Mouse (Mus musculus) hindbrain, embryonic 15.5 days (tissue): ENCODE measurements around the gene Farp1. TPM values are rescaled to one million over a fixed set of nuclear protein-coding genes. Genes with fewer than 3 reads are reported as not detected.
A peak's percentile ranks its signal among the peaks of the same experiment; 100 is the strongest.

ENCODE experiments used
- ATAC-seq: fragments of 200-750 bp; cut with Nextera tagmentation; 2 replicates; pipeline ENCODE4 v1.8.0; 2017; ENCODE audit warnings: low read depth, moderate number of reproducible peaks, moderate TSS enrichment; ENCODE audit not compliant: low FRiP score
- H3K27ac ChIP-seq: fragments of 300-500 bp; sonication (generic); replicated peaks from 2 replicates; pipeline ENCODE4 v1.5.1; 2015; ENCODE audit warnings: mild to moderate bottlenecking, inconsistent platforms
- H3K27me3 ChIP-seq: fragments of 300-500 bp; sonication (generic); 2 replicates; pipeline ENCODE4 v1.6.1; 2015; ENCODE audit warnings: control low read depth, inconsistent platforms
- H3K36me3 ChIP-seq: fragments of 300-500 bp; sonication (generic); 2 replicates; pipeline ENCODE4 v1.6.1; 2015; ENCODE audit warnings: control low read depth, inconsistent platforms
- H3K4me1 ChIP-seq: fragments of 300-500 bp; sonication (generic); replicated peaks from 2 replicates; pipeline ENCODE4 v1.6.1; 2015; ENCODE audit warnings: control low read depth, inconsistent platforms
- H3K4me2 ChIP-seq: fragments of 300-500 bp; sonication (generic); 2 replicates; pipeline ENCODE4 v1.6.1; 2015; ENCODE audit warnings: moderate library complexity, mild to moderate bottlenecking, inconsistent platforms
- H3K4me3 ChIP-seq: fragments of 300-500 bp; sonication (generic); 2 replicates; pipeline ENCODE4 v1.5.1; 2015; ENCODE audit warnings: mild to moderate bottlenecking, inconsistent platforms
- H3K9ac ChIP-seq: fragments of 300-500 bp; sonication (generic); 2 replicates; pipeline ENCODE4 v1.6.1; 2015; ENCODE audit warnings: inconsistent platforms
- H3K9me3 ChIP-seq: fragments of 300-500 bp; sonication (generic); 2 replicates; pipeline ENCODE4 v1.6.1; 2016; ENCODE audit warnings: control low read depth, inconsistent platforms
- WGBS: fragments of 180-500 bp; shearing (Covaris S2); methylation state at CpG from one replicate; pipeline ENCODE4 v1.1.7; 2015; 5-methylcytosine and 5-hydroxymethylcytosine counted together
- polyA plus RNA-seq: library from polyadenylated mRNA; unstranded; fragments of >200 nt; fragmentation: Nextera tagmentation; extraction: Ambion mirVana; gene quantifications from 2 replicates; pipeline ENCODE4 v1.2.1, GENCODE M21; 2015

Farp1 gene
- polyA plus RNA-seq, 1 experiment from 2014 or later = 38.1 TPM

- H3K27ac ChIP-seq = no peak overlapping the region
- WGBS = 50% methylated on average over 7 of the region's 7 CpGs
- H3K27me3 ChIP-seq = no peaks in the 10 kb centered on the region
- H3K4me2 ChIP-seq = no peak overlapping the region
- 0 out of 2 replicates have a peak, but pooled peaks cover 4% of the 10 kb centered on the region for H3K36me3 ChIP-seq
- no peaks in the 10 kb centered on the region for H3K4me1 ChIP-seq
- ATAC-seq = peak; percentile 63
- H3K9me3 ChIP-seq = no peaks in the 10 kb centered on the region
- H3K4me3 ChIP-seq = no peak overlapping the region
- no peak overlapping the region for H3K9ac ChIP-seq
Observed at GRCm38 (mm10) chr14:121259789-121260188, 224.8 kb downstream of the Farp1 start.

- H3K9ac ChIP-seq = no peak overlapping the region
- no peak for ATAC-seq
- WGBS = 74% methylated on average over 5 of the region's 5 CpGs
Observed at GRCm38 (mm10) chr14:121261229-121261879, 226.4 kb downstream of the Farp1 start.

GRCm38 (mm10) chr14:121262606-121263005, 227.6 kb downstream of the Farp1 start:
- 80% methylated on average over 4 of the region's 4 CpGs for WGBS
- Histone ChIP-seq H3K4me3 (no peak overlapping the region), H3K9ac (no peak overlapping the region), H3K4me1 (no peaks in the 10 kb centered on the region), H3K9me3 (no peaks in the 10 kb centered on the region), H3K36me3 (peaks cover 7% of the 10 kb centered on the region; the same call in 1 of the 2 replicates), H3K4me2 (no peak overlapping the region), H3K27me3 (no peaks in the 10 kb centered on the region), H3K27ac (no peak overlapping the region)
- no peak for ATAC-seq

More at GRCm38 (mm10) chr14:121261229-121261879, 226.4 kb downstream of the Farp1 start:
- H3K4me3 ChIP-seq = no peak overlapping the region
- no peaks in the 10 kb centered on the region for H3K4me1 ChIP-seq
- no peak overlapping the region for H3K4me2 ChIP-seq
- no peaks in the 10 kb centered on the region for H3K27me3 ChIP-seq
- H3K9me3 ChIP-seq = no peaks in the 10 kb centered on the region
- H3K27ac ChIP-seq = no peak overlapping the region
- 0 out of 2 replicates have a peak, but pooled peaks cover 4% of the 10 kb centered on the region for H3K36me3 ChIP-seq

GRCm38 (mm10) chr14:121263912-121264311, 228.9 kb downstream of the Farp1 start:
- Histone ChIP-seq H3K4me3 (no peak overlapping the region), H3K4me2 (no peak overlapping the region), H3K36me3 (peaks cover 10% of the 10 kb centered on the region), H3K4me1 (no peaks in the 10 kb centered on the region), H3K27ac (no peak overlapping the region), H3K27me3 (no peaks in the 10 kb centered on the region), H3K9me3 (no peaks in the 10 kb centered on the region), H3K9ac (no peak overlapping the region)
- 90% methylated on average over 2 of the region's 2 CpGs for WGBS
- ATAC-seq = no peak

- no peak for ATAC-seq
- Histone ChIP-seq H3K9ac (no peak overlapping the region), H3K9me3 (no peaks in the 10 kb centered on the region), H3K27ac (no peak overlapping the region), H3K27me3 (no peaks in the 10 kb centered on the region), H3K4me3 (no peak overlapping the region), H3K4me2 (no peak overlapping the region), H3K4me1 (no peaks in the 10 kb centered on the region), H3K36me3 (peaks cover 10% of the 10 kb centered on the region)
- 82% methylated on average over 6 of the region's 6 CpGs for WGBS
Observed at GRCm38 (mm10) chr14:121264453-121264852, 229.5 kb downstream of the Farp1 start.

GRCm38 (mm10) chr14:121267801-121268200, 232.8 kb downstream of the Farp1 start:
- H3K36me3 ChIP-seq = peaks cover 30% of the 10 kb centered on the region
- 88% methylated on average over 8 of the region's 8 CpGs for WGBS

GRCm38 (mm10) chr14:121270490-121270889, 235.5 kb downstream of the Farp1 start:
- H3K27me3 ChIP-seq = no peaks in the 10 kb centered on the region
- H3K27ac ChIP-seq = no peak overlapping the region
- H3K9me3 ChIP-seq = no peaks in the 10 kb centered on the region
- H3K4me2 ChIP-seq = no peak overlapping the region
- no peak overlapping the region for H3K9ac ChIP-seq
- no peak for ATAC-seq
- no peaks in the 10 kb centered on the region for H3K4me1 ChIP-seq
- 78% methylated on average over 6 of the region's 6 CpGs for WGBS
- H3K4me3 ChIP-seq = no peak overlapping the region
- H3K36me3 ChIP-seq = peaks cover 41% of the 10 kb centered on the region

More at GRCm38 (mm10) chr14:121267801-121268200, 232.8 kb downstream of the Farp1 start:
- Histone ChIP-seq H3K27me3 (no peaks in the 10 kb centered on the region), H3K4me2 (no peak overlapping the region), H3K9me3 (no peaks in the 10 kb centered on the region), H3K4me3 (no peak overlapping the region), H3K9ac (no peak overlapping the region), H3K27ac (no peak overlapping the region), H3K4me1 (no peaks in the 10 kb centered on the region)
- no peak for ATAC-seq

- H3K36me3 ChIP-seq = peaks cover 52% of the 10 kb centered on the region
- no peaks in the 10 kb centered on the region for H3K27me3 ChIP-seq
- 75% methylated on average over 12 of the region's 12 CpGs for WGBS
- no peaks in the 10 kb centered on the region for H3K4me1 ChIP-seq
- H3K4me3 ChIP-seq = no peak overlapping the region
- ATAC-seq = no peak
- no peaks in the 10 kb centered on the region for H3K9me3 ChIP-seq
- H3K9ac ChIP-seq = no peak overlapping the region
- no peak overlapping the region for H3K4me2 ChIP-seq
- no peak overlapping the region for H3K27ac ChIP-seq
Observed at GRCm38 (mm10) chr14:121274985-121275384, 240.0 kb downstream of the Farp1 start.

GRCm38 (mm10) chr14:121276016-121276415, 241.0 kb downstream of the Farp1 start:
- Histone ChIP-seq H3K9ac (no peak overlapping the region), H3K36me3 (peaks cover 57% of the 10 kb centered on the region), H3K27ac (no peak overlapping the region), H3K4me3 (no peak overlapping the region), H3K4me1 (no peaks in the 10 kb centered on the region), H3K4me2 (no peak overlapping the region), H3K27me3 (no peaks in the 10 kb centered on the region), H3K9me3 (no peaks in the 10 kb centered on the region)
- no peak for ATAC-seq
- 68% methylated on average over 10 of the region's 10 CpGs for WGBS

GRCm38 (mm10) chr14:121279106-121279505, 244.1 kb downstream of the Farp1 start:
- H3K4me2 ChIP-seq = no peak overlapping the region
- 31% methylated on average over 6 of the region's 6 CpGs for WGBS
- H3K4me3 ChIP-seq = no peak overlapping the region
- no peak overlapping the region for H3K9ac ChIP-seq
- no peaks in the 10 kb centered on the region for H3K4me1 ChIP-seq
- no peaks in the 10 kb centered on the region for H3K27me3 ChIP-seq
- ATAC-seq = peak; percentile 57
- peaks cover 67% of the 10 kb centered on the region for H3K36me3 ChIP-seq
- H3K9me3 ChIP-seq = no peaks in the 10 kb centered on the region
- H3K27ac ChIP-seq = no peak overlapping the region

- H3K27ac ChIP-seq = no peak overlapping the region
- no peaks in the 10 kb centered on the region for H3K27me3 ChIP-seq
- no peak overlapping the region for H3K4me3 ChIP-seq
- no peak for ATAC-seq
- H3K9me3 ChIP-seq = no peaks in the 10 kb centered on the region
- 76% methylated on average over 16 of the region's 16 CpGs for WGBS
- H3K4me2 ChIP-seq = no peak overlapping the region
- H3K36me3 ChIP-seq = peaks cover 70% of the 10 kb centered on the region
- no peak overlapping the region for H3K9ac ChIP-seq
- no peaks in the 10 kb centered on the region for H3K4me1 ChIP-seq
Observed at GRCm38 (mm10) chr14:121280601-121281335, 245.8 kb downstream of the Farp1 start.

- H3K4me1 ChIP-seq = no peaks in the 10 kb centered on the region
- H3K27me3 ChIP-seq = no peaks in the 10 kb centered on the region
- H3K4me2 ChIP-seq = no peak overlapping the region
- peaks cover 70% of the 10 kb centered on the region for H3K36me3 ChIP-seq
- H3K9ac ChIP-seq = no peak overlapping the region
- H3K27ac ChIP-seq = no peak overlapping the region
- ATAC-seq = no peak
- no peaks in the 10 kb centered on the region for H3K9me3 ChIP-seq
- H3K4me3 ChIP-seq = no peak overlapping the region
Observed at GRCm38 (mm10) chr14:121281336-121281710, 246.3 kb downstream of the Farp1 start.
